Mouse (Mus musculus): ENCODE measurements around the gene Fitm1. TPM values are rescaled to one million over a fixed set of nuclear protein-coding genes. Genes with fewer than 3 reads are reported as not detected.

Gene Fitm1
- total RNA-seq, 2 experiments from 2014 or later = 0.63 to 1.5 TPM

GRCm38 (mm10) chr14:55596036-55596690, 20.7 kb downstream of the Fitm1 start:
- DNase-seq = no peak

GRCm38 (mm10) chr14:55598521-55599390, 23.3 kb downstream of the Fitm1 start:
- no peak for DNase-seq

GRCm38 (mm10) chr14:55603271-55603632, 27.8 kb downstream of the Fitm1 start, which contains the start of gene Irf9:
TSS of gene Irf9 (plus strand) at chr14:55603571.
- no peak for DNase-seq

GRCm38 (mm10) chr14:55603633-55604576, 28.5 kb downstream of the Fitm1 start:
- peak; percentile 93 to 94 for DNase-seq

- no peak for DNase-seq
Measured at GRCm38 (mm10) chr14:55604823-55605222, 29.4 kb downstream of the Fitm1 start.

- no peak for DNase-seq
Measured at GRCm38 (mm10) chr14:55605743-55606459, 30.5 kb downstream of the Fitm1 start.

- no peak for DNase-seq
Measured at GRCm38 (mm10) chr14:55608339-55608738, 32.9 kb downstream of the Fitm1 start.

GRCm38 (mm10) chr14:55613346-55613745, 37.9 kb downstream of the Fitm1 start:
- no peak for DNase-seq

- DNase-seq = no peak
Measured at GRCm38 (mm10) chr14:55614565-55615178, 39.3 kb downstream of the Fitm1 start.

- no peak for DNase-seq
Measured at GRCm38 (mm10) chr14:55615876-55616275, 40.5 kb downstream of the Fitm1 start.

- no peak for DNase-seq
Measured at GRCm38 (mm10) chr14:55616844-55617243, 41.4 kb downstream of the Fitm1 start.

- DNase-seq = peak; percentile 46 to 60
Measured at GRCm38 (mm10) chr14:55617822-55618221, 42.4 kb downstream of the Fitm1 start, which contains the start of gene Rec8. TSS of gene Rec8 (plus strand) at chr14:55618037.

- no peak for DNase-seq
Measured at GRCm38 (mm10) chr14:55618486-55619195, 43.2 kb downstream of the Fitm1 start.

Other genes with a start within 250 kb of the Fitm1 start
- 10 to 100 TPM; 90.2 to 91.6 TPM for gene Dhrs4, start 96.9 kb upstream of the Fitm1 start, total RNA-seq (2021)
- 1 to 10 TPM; 3.6 to 4.6 TPM for gene Carmil3, start 85.0 kb upstream of the Fitm1 start, total RNA-seq (2021)
- not detected for gene Cpne6, start 65.2 kb upstream of the Fitm1 start, total RNA-seq (2021)
- gene Nrl, start 50.6 kb upstream of the Fitm1 start, total RNA-seq (2021) = not detected
- gene Pck2, start 35.4 kb upstream of the Fitm1 start, total RNA-seq (2021) = 10 to 100 TPM; 29.4 to 39.9 TPM
- gene Dcaf11, start 15.6 kb upstream of the Fitm1 start, total RNA-seq (2021) = 100 to 1,000 TPM; 110 to 139 TPM
- 1 to 10 TPM in 1 of 2 experiments, not detected in 1; 1.0 TPM for gene A730061H03Rik, start 15.2 kb upstream of the Fitm1 start, total RNA-seq (2021)
- gene Psme1, start 2.5 kb downstream of the Fitm1 start, total RNA-seq (2021) = 100 to 1,000 TPM; 203 to 361 TPM
- gene Emc9, start 9.7 kb downstream of the Fitm1 start, total RNA-seq (2021) = 10 to 100 TPM; 28.0 to 45.9 TPM
- gene Psme2, start 15.5 kb downstream of the Fitm1 start, total RNA-seq (2021) = 100 to 1,000 TPM; 311 to 396 TPM
- gene Rnf31, start 16.1 kb downstream of the Fitm1 start, total RNA-seq (2021) = 10 to 100 TPM; 33.7 to 33.9 TPM
- gene Irf9, start 28.0 kb downstream of the Fitm1 start, total RNA-seq (2021) = 10 to 100 TPM; 30.3 to 30.6 TPM
- gene Rec8, start 42.4 kb downstream of the Fitm1 start, total RNA-seq (2021) = 1 to 10 TPM; 5.8 to 6.6 TPM
- 100 to 1,000 TPM; 112 to 157 TPM for gene Ipo4, start 60.3 kb downstream of the Fitm1 start, total RNA-seq (2021)
- not detected for gene Gm49378, start 62.3 kb downstream of the Fitm1 start, total RNA-seq (2021)
- gene Tm9sf1, start 68.2 kb downstream of the Fitm1 start, total RNA-seq (2021) = 10 to 100 TPM; 83.2 to 98.1 TPM
- 1 to 10 TPM; 1.6 to 1.7 TPM for gene Tssk4, start 74.6 kb downstream of the Fitm1 start, total RNA-seq (2021)
- 10 to 100 TPM; 43.6 to 76.9 TPM for gene Mdp1, start 84.9 kb downstream of the Fitm1 start, total RNA-seq (2021)
- 10 to 100 TPM; 26.6 to 28.9 TPM for gene Gmpr2, start 96.3 kb downstream of the Fitm1 start, total RNA-seq (2021)
- 100 to 1,000 TPM; 335 to 393 TPM for gene Nedd8, start 96.5 kb downstream of the Fitm1 start, total RNA-seq (2021)
- 10 to 100 TPM; 30.8 to 35.6 TPM for gene Tinf2, start 106.2 kb downstream of the Fitm1 start, total RNA-seq (2021)
- gene Tgm1, start 138.3 kb downstream of the Fitm1 start, total RNA-seq (2021) = under 1 TPM; 0.26 TPM
- gene Rabggta, start 146.6 kb downstream of the Fitm1 start, total RNA-seq (2021) = 10 to 100 TPM; 17.2 to 25.1 TPM
- gene Dhrs1, start 170.1 kb downstream of the Fitm1 start, total RNA-seq (2021) = 10 to 100 TPM; 72.7 to 73.2 TPM
- gene Nop9, start 170.1 kb downstream of the Fitm1 start, total RNA-seq (2021) = 10 to 100 TPM; 17.3 to 20.7 TPM
- 1 to 10 TPM in 1 of 2 experiments, under 1 TPM in 1; 0.93 to 1.3 TPM for gene Cideb, start 182.8 kb downstream of the Fitm1 start, total RNA-seq (2021)
- gene Ltb4r2, start 185.8 kb downstream of the Fitm1 start, total RNA-seq (2021) = not detected
- gene Ltb4r1, start 190.3 kb downstream of the Fitm1 start, total RNA-seq (2021) = under 1 TPM; 0.66 to 0.79 TPM
- 10 to 100 TPM in 1 of 2 experiments, 1 to 10 TPM in 1; 6.7 to 13.8 TPM for gene Adcy4, start 208.5 kb downstream of the Fitm1 start, total RNA-seq (2021)
- gene Ripk3, start 213.2 kb downstream of the Fitm1 start, total RNA-seq (2021) = 1 to 10 TPM; 4.5 to 5.3 TPM
- 10 to 100 TPM; 19.2 to 26.0 TPM for gene Nfatc4, start 247.5 kb downstream of the Fitm1 start, total RNA-seq (2021)